Comparison of ENCODE assay signal across 8 mouse cellular contexts in genomic region chr19:17124034-17124735, GRCm38 (mm10).
DNase-seq lines count a peak whose midpoint lies in the region; ATAC-seq lines count a peak whose summit lies in the region.

No protein-coding gene starts in this region.

- H3K4me2 ChIP-seq in liver, embryonic 11.5 days, result no peak overlapping the region
- no peak overlapping the region for H3K4me2 ChIP-seq in hindbrain, embryonic 11.5 days (replicated peaks; ENCODE audit: low read depth, low read length)

- H3K36me3 ChIP-seq in liver, embryonic 11.5 days (ENCODE audit: control insufficient read depth, insufficient read depth, low read length), result no peaks in the 10 kb centered on the region
- H3K36me3 ChIP-seq in hindbrain, embryonic 11.5 days (ENCODE audit: control insufficient read depth, insufficient read depth, low read length), result no peaks in the 10 kb centered on the region

- intact Hi-C loops in left cerebral cortex, postnatal 4 days (cut with DNase I), result loop anchor here (2.0 kb wide), 1 partner anchor 265 kb away; no protein-coding TSS in a partner anchor

- no peaks in the 10 kb centered on the region for H3K27me3 ChIP-seq in liver, embryonic 11.5 days (replicated peaks; ENCODE audit: control insufficient read depth, insufficient read depth, low read length)
- H3K27me3 ChIP-seq in hindbrain, embryonic 11.5 days (ENCODE audit: control insufficient read depth, insufficient read depth, low read length), result no peaks in the 10 kb centered on the region

- no peaks in the 10 kb centered on the region for H3K4me1 ChIP-seq in liver, embryonic 11.5 days (replicated peaks; ENCODE audit: control insufficient read depth, insufficient read depth, low read length)
- no peaks in the 10 kb centered on the region for H3K4me1 ChIP-seq in hindbrain, embryonic 11.5 days (replicated peaks; ENCODE audit: control insufficient read depth, insufficient read depth, low read length)

- no peak overlapping the region for H3K9ac ChIP-seq in liver, embryonic 11.5 days (ENCODE audit: low read depth, low read length)
- H3K9ac ChIP-seq in hindbrain, embryonic 11.5 days (ENCODE audit: low read depth, low read length), result no peak overlapping the region

- 66% methylated on average over 12 of the region's 12 CpGs for WGBS in liver, embryonic 11.5 days
- 66% methylated on average over 12 of the region's 12 CpGs for WGBS in hindbrain, embryonic 11.5 days

- H3K4me3 ChIP-seq in liver, embryonic 11.5 days (ENCODE audit: low read depth, low read length), result no peak overlapping the region
- no peak overlapping the region for H3K4me3 ChIP-seq in hindbrain, embryonic 11.5 days (ENCODE audit: low read depth, low read length)

- DNase-seq in liver (peak; percentile 44), R1 (ENCODE audit: low read depth, low spot score) (peak; percentile 65)
- no peak for DNase-seq in liver, embryonic 11.5 days (ENCODE audit: low spot score)
- peak; percentile 66 for DNase-seq in embryo, embryonic 10 days (ENCODE audit: low spot score)
- DNase-seq in hindbrain, embryonic 11.5 days (ENCODE audit: low spot score), result peak; percentile 62
- peak; percentile 62 for DNase-seq in left cerebral cortex, postnatal 4 days
- peak; percentile 34 for DNase-seq in neural tube, embryonic 10.5 days (ENCODE audit: extremely low spot score, low spot score)

- H3K9me3 ChIP-seq in liver, embryonic 11.5 days (ENCODE audit: control insufficient read depth, low read length), result no peaks in the 10 kb centered on the region
- no peaks in the 10 kb centered on the region for H3K9me3 ChIP-seq in hindbrain, embryonic 11.5 days (ENCODE audit: control insufficient read depth, low read length)

- no peak for ATAC-seq in liver, embryonic 11.5 days (replicated peaks; ENCODE audit: low FRiP score)
- ATAC-seq in hindbrain, embryonic 11.5 days (ENCODE audit: low FRiP score), result peak; percentile 45; the same call in 1 of the 2 replicates
- ATAC-seq in activated CD4-positive, CD25-positive, alpha-beta regulatory T cell, adult 4 months, result no peak

- no peak overlapping the region for H3K27ac ChIP-seq in liver, embryonic 11.5 days (ENCODE audit: low read depth, low read length)
- H3K27ac ChIP-seq in hindbrain, embryonic 11.5 days (ENCODE audit: low read depth, low read length), result no peak overlapping the region
